Comparison of ENCODE assay signal across 11 mouse cellular contexts in the genomic region with DNA sequence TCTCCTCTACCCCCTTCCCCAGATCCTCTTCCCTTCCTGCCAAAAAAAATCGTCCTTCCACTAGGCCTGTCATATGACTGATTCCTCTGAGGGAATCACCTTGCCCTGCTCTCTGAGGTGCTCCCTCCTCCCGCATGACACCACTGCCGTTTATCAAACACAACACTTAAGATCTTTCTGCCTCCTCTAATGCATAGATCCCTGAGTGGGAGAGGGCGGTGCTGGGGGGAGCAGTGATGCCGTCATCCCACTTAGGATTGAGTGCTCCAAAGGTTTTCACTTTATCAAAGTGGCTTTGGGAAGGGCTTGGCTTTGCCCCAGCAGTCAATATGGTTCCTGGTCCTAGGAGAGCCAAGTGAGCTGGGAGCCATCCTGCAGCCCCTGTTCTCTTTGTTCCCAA.
"Had no signal": no experiment of that assay in that cellular context is flagged by ENCODE, and none has a peak within 500 bp of the region (broad histone marks: within the 10 kb centered on the region; RNA-seq: fewer than 3 reads in every experiment).

No protein-coding gene starts in this region.

- H3K4me3 ChIP-seq: limb, embryonic 12.5 days; liver, embryonic 13.5 days; lung, embryonic 15.5 days; midbrain, embryonic 15.5 days; neural tube, embryonic 12.5 days had no signal

- H3K27ac ChIP-seq: limb, embryonic 12.5 days; liver, embryonic 13.5 days; lung, embryonic 15.5 days; midbrain, embryonic 15.5 days; neural tube, embryonic 12.5 days; stomach, postnatal 0 days had no signal

- DNase-seq: kidney, postnatal 25 days; layer of hippocampus, postnatal 36 days; liver; liver, embryonic 13.5 days; liver, postnatal 0 days; thymus, postnatal 4 days had no signal
